Mouse (Mus musculus) stomach, postnatal 0 days (tissue): Measurements from ENCODE around the gene Zfp511.

ENCODE experiments used
- CTCF ChIP-seq: IDR thresholded peaks from 2 replicates; pipeline ENCODE4 v1.5.1; 2016; ENCODE audit warnings: antibody characterized with exemption, low read depth, mild to moderate bottlenecking, moderate library complexity
- EP300 ChIP-seq: optimal IDR thresholded peaks from 2 replicates; pipeline ENCODE3; 2016; ENCODE audit warnings: antibody characterized with exemption

GRCm38 (mm10) chr7:140035456-140035855 lies 735 bp upstream of the Zfp511 start:
- TF ChIP-seq CTCF (no peak), EP300 (no peak)
